Mouse (Mus musculus) neural tube, embryonic 11.5 days (tissue): ENCODE data around the gene Zkscan3. TPM values are rescaled to one million over a fixed set of nuclear protein-coding genes. Genes with fewer than 3 reads are reported as not detected.
A peak's percentile ranks its signal among the peaks of the same experiment; 100 is the strongest.

Source experiments
- ATAC-seq: fragments of 200-750 bp; cut with Nextera tagmentation; 2 replicates; pipeline ENCODE4 v1.8.0; 2017; ENCODE audit warnings: moderate number of reproducible peaks, mild to moderate bottlenecking, moderate TSS enrichment, moderate library complexity; ENCODE audit not compliant: insufficient read depth, low FRiP score, low TSS enrichment
- DNase-seq: peaks from one replicate; pipeline ENCODE4 v3.0.0-alpha.2; 2015; ENCODE audit warnings: low spot score
- H3K27ac ChIP-seq: fragments of 300-500 bp; sonication (generic); 2 replicates; pipeline ENCODE4 v1.5.1; 2014; ENCODE audit warnings: low read depth, mild to moderate bottlenecking, low read length
- H3K27me3 ChIP-seq: fragments of 300-500 bp; sonication (generic); 2 replicates; pipeline ENCODE4 v1.6.1; 2014; ENCODE audit warnings: mild to moderate bottlenecking, low read length, mixed read lengths; ENCODE audit not compliant: control insufficient read depth, insufficient read depth
- H3K36me3 ChIP-seq: fragments of 300-500 bp; sonication (generic); 2 replicates; pipeline ENCODE4 v1.6.1; 2014; ENCODE audit warnings: mild to moderate bottlenecking, low read length, moderate library complexity, mixed read lengths; ENCODE audit not compliant: control insufficient read depth, insufficient read depth
- H3K4me1 ChIP-seq: fragments of 300-500 bp; sonication (generic); 2 replicates; pipeline ENCODE4 v1.6.1; 2014; ENCODE audit warnings: low read length, mixed read lengths; ENCODE audit not compliant: control insufficient read depth, insufficient read depth
- H3K4me2 ChIP-seq: fragments of 300-500 bp; sonication (generic); 2 replicates; pipeline ENCODE4 v1.6.1; 2014; ENCODE audit warnings: low read depth, mild to moderate bottlenecking, moderate library complexity
- H3K4me3 ChIP-seq: fragments of 300-500 bp; sonication (generic); 2 replicates; pipeline ENCODE4 v1.5.1; 2014; ENCODE audit warnings: low read depth, low read length
- H3K9ac ChIP-seq: fragments of 300-500 bp; sonication (generic); 2 replicates; pipeline ENCODE4 v1.6.1; 2014; ENCODE audit warnings: mild to moderate bottlenecking, low read length
- H3K9me3 ChIP-seq: fragments of 300-500 bp; sonication (generic); 2 replicates; pipeline ENCODE4 v1.6.1; 2016; ENCODE audit warnings: low read length; ENCODE audit not compliant: control insufficient read depth
- WGBS: fragments of 180-500 bp; shearing (Covaris S2); extraction: QIAGEN DNeasy Blood & Tissue Kit; methylation state at CpG from one replicate; pipeline ENCODE4 v1.1.7; 2014; 5-methylcytosine and 5-hydroxymethylcytosine counted together
- polyA plus RNA-seq: library from polyadenylated mRNA; unstranded; fragments of >200 nt; fragmentation: Nextera tagmentation; extraction: Ambion mirVana; gene quantifications from 2 replicates; pipeline ENCODE4 v1.2.1, GENCODE M21; 2014

The Zkscan3 gene
- polyA plus RNA-seq, result 79.8 and 84.7 TPM in 2 replicates

GRCm38 (mm10) chr13:21402287-21402846 is at the start of gene Zkscan3:
Gene Zkscan3 (minus strand): TSS chr13:21402755.
- WGBS, result under 1% methylated on average over 35 of the region's 35 CpGs
- peak within 1 kb of the TSS; percentile 40; the same call in 1 of the 2 replicates for H3K27ac ChIP-seq
- peak within 1 kb of the TSS; percentile 55 for H3K4me2 ChIP-seq
- no peaks in the 10 kb centered on the region for H3K36me3 ChIP-seq
- no peaks in the 10 kb centered on the region for H3K27me3 ChIP-seq
- H3K9me3 ChIP-seq, result no peaks in the 10 kb centered on the region
- peak; percentile 94 for ATAC-seq
- peak; percentile 88 for DNase-seq
- 0 out of 2 replicates have a peak, but pooled peaks cover 2% of the 10 kb centered on the region for H3K4me1 ChIP-seq
- H3K9ac ChIP-seq, result peak within 1 kb of the TSS; percentile 86
- H3K4me3 ChIP-seq, result peak within 1 kb of the TSS; percentile 76

- no peak for DNase-seq
Observed at GRCm38 (mm10) chr13:21447856-21448614, 45.5 kb upstream of the Zkscan3 start.

GRCm38 (mm10) chr13:21446796-21447195 is 44.2 kb upstream of the Zkscan3 start:
- DNase-seq (no peak), ATAC-seq (no peak)
- Histone ChIP-seq H3K4me1 (no peaks in the 10 kb centered on the region), H3K9me3 (no peaks in the 10 kb centered on the region), H3K27me3 (no peaks in the 10 kb centered on the region), H3K27ac (no peak overlapping the region), H3K36me3 (peaks cover 5% of the 10 kb centered on the region), H3K4me2 (no peak overlapping the region), H3K4me3 (no peak overlapping the region), H3K9ac (no peak overlapping the region)
- 90% methylated on average over 9 of the region's 9 CpGs for WGBS

More at GRCm38 (mm10) chr13:21447856-21448614, 45.5 kb upstream of the Zkscan3 start:
- H3K36me3 ChIP-seq, result peaks cover 5% of the 10 kb centered on the region
- H3K4me2 ChIP-seq, result no peak overlapping the region
- 85% methylated on average over 16 of the region's 16 CpGs for WGBS
- H3K27me3 ChIP-seq, result no peaks in the 10 kb centered on the region
- no peak overlapping the region for H3K27ac ChIP-seq
- no peaks in the 10 kb centered on the region for H3K9me3 ChIP-seq
- H3K9ac ChIP-seq, result no peak overlapping the region
- H3K4me3 ChIP-seq, result no peak overlapping the region
- peaks cover 5% of the 10 kb centered on the region for H3K4me1 ChIP-seq
- no peak for ATAC-seq

- peak; percentile 38; the same call in 1 of the 2 replicates for ATAC-seq
- H3K4me1 ChIP-seq, result 0 out of 2 replicates have a peak, but pooled peaks cover 3% of the 10 kb centered on the region
- peak overlapping the region; percentile 63; the same call in 1 of the 2 replicates for H3K9ac ChIP-seq
- DNase-seq, result no peak
- H3K36me3 ChIP-seq, result peaks cover 3% of the 10 kb centered on the region; the same call in 1 of the 2 replicates
- H3K4me3 ChIP-seq, result peak overlapping the region; percentile 56
- peak overlapping the region; percentile 60 for H3K4me2 ChIP-seq
- 19% methylated on average over 10 of the region's 10 CpGs for WGBS
- H3K27me3 ChIP-seq, result no peaks in the 10 kb centered on the region
- H3K9me3 ChIP-seq, result no peaks in the 10 kb centered on the region
- no peak overlapping the region for H3K27ac ChIP-seq
Observed at GRCm38 (mm10) chr13:21441207-21441572, 38.6 kb upstream of the Zkscan3 start.

- peaks cover 3% of the 10 kb centered on the region; the same call in 1 of the 2 replicates for H3K36me3 ChIP-seq
- peak; percentile 82 for DNase-seq
- H3K27me3 ChIP-seq, result no peaks in the 10 kb centered on the region
- no peak within 1 kb of the TSS for H3K27ac ChIP-seq
- H3K9me3 ChIP-seq, result no peaks in the 10 kb centered on the region
- peak within 1 kb of the TSS; percentile 63 for H3K9ac ChIP-seq
- H3K4me3 ChIP-seq, result peak within 1 kb of the TSS; percentile 56
- 1% methylated on average over 32 of the region's 32 CpGs for WGBS
- peak within 1 kb of the TSS; percentile 60 for H3K4me2 ChIP-seq
- H3K4me1 ChIP-seq, result 0 out of 2 replicates have a peak, but pooled peaks cover 3% of the 10 kb centered on the region
- ATAC-seq, result peak; percentile 91
Observed at GRCm38 (mm10) chr13:21440503-21441206, 38.1 kb upstream of the Zkscan3 start, which contains the start of gene Pgbd1. Gene Pgbd1 (minus strand): TSS chr13:21441058.

GRCm38 (mm10) chr13:21435476-21435875 is 32.9 kb upstream of the Zkscan3 start:
- ATAC-seq, result no peak
- H3K27ac ChIP-seq, result no peak overlapping the region
- no peak overlapping the region for H3K4me2 ChIP-seq
- DNase-seq, result no peak
- H3K9ac ChIP-seq, result no peak overlapping the region
- H3K4me1 ChIP-seq, result 0 out of 2 replicates have a peak, but pooled peaks cover 3% of the 10 kb centered on the region
- WGBS, result 91% methylated on average over 4 of the region's 4 CpGs
- no peaks in the 10 kb centered on the region for H3K36me3 ChIP-seq
- H3K27me3 ChIP-seq, result no peaks in the 10 kb centered on the region
- no peaks in the 10 kb centered on the region for H3K9me3 ChIP-seq
- no peak overlapping the region for H3K4me3 ChIP-seq

GRCm38 (mm10) chr13:21427631-21428030 is 25.1 kb upstream of the Zkscan3 start:
- Histone ChIP-seq H3K9me3 (no peaks in the 10 kb centered on the region), H3K4me1 (no peaks in the 10 kb centered on the region), H3K27me3 (no peaks in the 10 kb centered on the region), H3K4me3 (no peak overlapping the region), H3K27ac (no peak overlapping the region), H3K36me3 (no peaks in the 10 kb centered on the region), H3K4me2 (no peak overlapping the region), H3K9ac (no peak overlapping the region)
- WGBS, result 92% methylated on average over 1 of the region's 1 CpGs
- no peak for DNase-seq
- no peak for ATAC-seq

- ATAC-seq (no peak), DNase-seq (no peak)
- H3K4me1 ChIP-seq, result no peaks in the 10 kb centered on the region
- H3K27me3 ChIP-seq, result no peaks in the 10 kb centered on the region
- H3K9me3 ChIP-seq, result no peaks in the 10 kb centered on the region
- H3K36me3 ChIP-seq, result no peaks in the 10 kb centered on the region
- no peak overlapping the region for H3K4me2 ChIP-seq
- 71% methylated on average over 5 of the region's 5 CpGs for WGBS
- H3K27ac ChIP-seq, result no peak overlapping the region
- no peak overlapping the region for H3K4me3 ChIP-seq
- no peak overlapping the region for H3K9ac ChIP-seq
Observed at GRCm38 (mm10) chr13:21423301-21423700, 20.7 kb upstream of the Zkscan3 start.
